Mouse (Mus musculus) MEL (cell line): ENCODE measurements at regions not wholly inside any gene's neighbourhood (a gene's known extent, or its start where the extent isn't known, plus 50 kb on each side); places are given as distances from the start of the nearest gene placed in this dataset.

Experiments used
- DNase-seq: peaks from one replicate; pipeline ENCODE4 v3.0.0; 2011; ENCODE audit warnings: low read depth, low spot score
- H3K27ac ChIP-seq: 2 replicates; pipeline ENCODE4 v1.5.1; 2012; ENCODE audit warnings: low read depth, mild to moderate bottlenecking, control low read depth, low read length, moderate library complexity; ENCODE audit not compliant: control insufficient read depth
- H3K27me3 ChIP-seq, 2 experiments: fragments of 150-350 bp in 1 of 2; sonication (generic) in 1 of 2; 2 replicates each; pipeline ENCODE4 v1.6.1; 2012; ENCODE audit warnings: low read length in 2 of 2, mild to moderate bottlenecking in 2 of 2, improper control_type of control experiment in 1 of 2, moderate library complexity in 1 of 2; ENCODE audit not compliant: insufficient read depth in 2 of 2, control insufficient read depth in 1 of 2
- H3K36me3 ChIP-seq, 2 experiments: 2 replicates each; pipeline ENCODE4 v1.6.1; 2012 to 2014; ENCODE audit warnings: low read length in 2 of 2, improper control_type of control experiment in 1 of 2, inconsistent platforms in 1 of 2, mild to moderate bottlenecking in 1 of 2; ENCODE audit not compliant: insufficient read depth in 2 of 2, control insufficient read depth in 1 of 2
- H3K4me1 ChIP-seq, 2 experiments: fragments of 150-350 bp in 1 of 2; sonication (generic) in 1 of 2; 2 replicates each; pipeline ENCODE4 v1.6.1; 2012; ENCODE audit warnings: low read length in 2 of 2, improper control_type of control experiment in 1 of 2, mild to moderate bottlenecking in 1 of 2; ENCODE audit not compliant: insufficient read depth in 2 of 2, control insufficient read depth in 1 of 2
- H3K4me3 ChIP-seq, 2 experiments: fragments of 150-350 bp in 1 of 2; sonication (generic) in 1 of 2; 2 replicates each; pipeline ENCODE4 v1.5.1; 2012; ENCODE audit warnings: low read depth in 2 of 2, low read length in 2 of 2, mild to moderate bottlenecking in 2 of 2, moderate library complexity in 2 of 2, control low read depth in 1 of 2, improper control_type of control experiment in 1 of 2; ENCODE audit not compliant: control insufficient read depth in 1 of 2, insufficient read depth in 1 of 2
- H3K79me2 ChIP-seq: 2 replicates; pipeline ENCODE4 v1.6.1; 2012; ENCODE audit warnings: mild to moderate bottlenecking, low read length, moderate library complexity; ENCODE audit not compliant: control insufficient read depth, poor library complexity, insufficient read depth
- H3K9ac ChIP-seq: 2 replicates; pipeline ENCODE4 v1.6.1; 2012; ENCODE audit warnings: low read depth, mild to moderate bottlenecking, control low read depth, low read length, moderate library complexity; ENCODE audit not compliant: control insufficient read depth, poor library complexity, severe bottlenecking
- H3K9me3 ChIP-seq: fragments of 150-350 bp; sonication (generic); replicated peaks from 2 replicates; pipeline ENCODE4 v1.6.1; 2012; ENCODE audit warnings: mild to moderate bottlenecking, low read length, improper control_type of control experiment, moderate library complexity; ENCODE audit not compliant: insufficient read depth
- BHLHE40 ChIP-seq: IDR thresholded peaks from 2 replicates; pipeline ENCODE4 v1.6.1; 2012; ENCODE audit warnings: low read depth, mild to moderate bottlenecking, inconsistent platforms, low read length, improper control_type of control experiment, borderline replicate concordance
- CHD1 ChIP-seq: IDR thresholded peaks from 2 replicates; pipeline ENCODE4 v1.6.1; 2012; ENCODE audit warnings: low read depth, mild to moderate bottlenecking, inconsistent platforms, low read length, improper control_type of control experiment
- EP300 ChIP-seq, 2 experiments: IDR thresholded peaks; 2 replicates each; pipeline ENCODE4 v1.6.1; 2011; ENCODE audit warnings: improper control_type of control experiment in 2 of 2, low read length in 2 of 2, low read depth in 1 of 2, mild to moderate bottlenecking in 1 of 2
- GATA1 ChIP-seq: IDR thresholded peaks from 2 replicates; pipeline ENCODE4 v1.6.1; 2011; ENCODE audit warnings: low read depth, low read length, improper control_type of control experiment
- MAFK ChIP-seq: IDR thresholded peaks from 2 replicates; pipeline ENCODE4 v1.6.1; 2011; ENCODE audit warnings: low read depth, mild to moderate bottlenecking, low read length, improper control_type of control experiment, borderline replicate concordance
- NELFE ChIP-seq: IDR thresholded peaks from 2 replicates; pipeline ENCODE4 v1.6.1; 2011; ENCODE audit warnings: low read depth, low read length, improper control_type of control experiment
- NRF1 ChIP-seq: IDR thresholded peaks from 2 replicates; pipeline ENCODE4 v1.6.1; 2014; ENCODE audit warnings: low read depth, mild to moderate bottlenecking, inconsistent platforms, low read length, improper control_type of control experiment, moderate library complexity; ENCODE audit not compliant: poor library complexity, insufficient read depth, severe bottlenecking
- TCF12 ChIP-seq: IDR thresholded peaks from 2 replicates; pipeline ENCODE4 v1.6.1; 2014; ENCODE audit warnings: low read depth, mild to moderate bottlenecking, inconsistent platforms, low read length, improper control_type of control experiment, moderate library complexity
- UBTF ChIP-seq: IDR thresholded peaks from 2 replicates; pipeline ENCODE4 v1.6.1; 2012; ENCODE audit warnings: low read depth, mild to moderate bottlenecking, inconsistent platforms, low read length, improper control_type of control experiment, moderate library complexity, borderline replicate concordance; ENCODE audit not compliant: insufficient read depth
- ZNF384 ChIP-seq: IDR thresholded peaks from 2 replicates; pipeline ENCODE4 v1.6.1; 2012; ENCODE audit warnings: low read depth, mild to moderate bottlenecking, inconsistent platforms, low read length, improper control_type of control experiment

- H3K36me3 ChIP-seq = no peaks in the 10 kb centered on the region
- H3K4me3 ChIP-seq = no peak overlapping the region
- peak; percentile 59; the same call in 1 of the 2 replicates for TF ChIP-seq MAFK
- TF ChIP-seq UBTF = no peak
- H3K9me3 ChIP-seq = no peaks in the 10 kb centered on the region
- H3K9ac ChIP-seq = no peak overlapping the region
- H3K27me3 ChIP-seq = no peaks in the 10 kb centered on the region
- H3K27ac ChIP-seq = no peak overlapping the region
- no peaks in the 10 kb centered on the region for H3K79me2 ChIP-seq
- no peak for DNase-seq
- H3K4me1 ChIP-seq = peaks cover 0 to 3% of the 10 kb centered on the region in 2 experiments; a peak in 2 of 4 replicates
These were observed 440.1 kb downstream of the Fut8 start for GRCm38 (mm10) chr12:77678040-77678439.

GRCm38 (mm10) chr12:77694101-77694500 is 456.2 kb downstream of the Fut8 start:
- no peaks in the 10 kb centered on the region for H3K36me3 ChIP-seq
- no peaks in the 10 kb centered on the region for H3K79me2 ChIP-seq
- no peak overlapping the region for H3K27ac ChIP-seq
- no peaks in the 10 kb centered on the region; a peak in 1 of 4 replicates for H3K4me1 ChIP-seq
- H3K4me3 ChIP-seq = no peak overlapping the region
- H3K9me3 ChIP-seq = no peaks in the 10 kb centered on the region
- H3K27me3 ChIP-seq = 0 out of 4 replicates have a peak, but pooled peaks cover 0 to under 1% of the 10 kb centered on the region in 2 experiments
- H3K9ac ChIP-seq = no peak overlapping the region
- no peak for TF ChIP-seq NELFE
- no peak for TF ChIP-seq NRF1
- no peak for TF ChIP-seq CHD1
- no peak for DNase-seq

GRCm38 (mm10) chr12:77696039-77696631 is 458.2 kb downstream of the Fut8 start:
- no peak overlapping the region for H3K27ac ChIP-seq
- H3K9ac ChIP-seq = no peak overlapping the region
- no peak for TF ChIP-seq BHLHE40
- TF ChIP-seq UBTF = no peak
- TF ChIP-seq ZNF384 = no peak
- TF ChIP-seq GATA1 = peak; percentile 24; the same call in 1 of the 2 replicates
- TF ChIP-seq TCF12 = peak; percentile 43; the same call in 1 of the 2 replicates
- TF ChIP-seq EP300 (IDR thresholded peaks at IDR 0.05; ENCODE audit: low read depth in 1 of 2, low read length in 2 of 2) = peak in 1 of 2 experiments; percentile 36; a peak in 1 of 4 replicates
- H3K4me1 ChIP-seq = no peaks in the 10 kb centered on the region; a peak in 1 of 4 replicates
- H3K4me3 ChIP-seq = no peak overlapping the region
- H3K36me3 ChIP-seq = no peaks in the 10 kb centered on the region
- H3K9me3 ChIP-seq = no peaks in the 10 kb centered on the region
- DNase-seq = peak; percentile 7
- H3K27me3 ChIP-seq = no peaks in the 10 kb centered on the region
- no peaks in the 10 kb centered on the region for H3K79me2 ChIP-seq
